Mouse (Mus musculus) CD4-positive, CD25-positive, alpha-beta regulatory T cell, adult 2 months (primary cell): Measurements from ENCODE around the gene Stxbp5l.
"Not testable (repeated sequence)": the region's sequence is repeated elsewhere in the genome, so short reads cannot be mapped to it uniquely, and the experiment has no call there.

Source experiments
- DNase-seq: peaks from one replicate; pipeline ENCODE4 v3.0.0-alpha.2; 2012; ENCODE audit warnings: low read depth, low spot score

Stxbp5l gene

GRCm38 (mm10) chr16:37280206-37280605, 104.6 kb downstream of the Stxbp5l start:
- no peak for DNase-seq

DNA sequence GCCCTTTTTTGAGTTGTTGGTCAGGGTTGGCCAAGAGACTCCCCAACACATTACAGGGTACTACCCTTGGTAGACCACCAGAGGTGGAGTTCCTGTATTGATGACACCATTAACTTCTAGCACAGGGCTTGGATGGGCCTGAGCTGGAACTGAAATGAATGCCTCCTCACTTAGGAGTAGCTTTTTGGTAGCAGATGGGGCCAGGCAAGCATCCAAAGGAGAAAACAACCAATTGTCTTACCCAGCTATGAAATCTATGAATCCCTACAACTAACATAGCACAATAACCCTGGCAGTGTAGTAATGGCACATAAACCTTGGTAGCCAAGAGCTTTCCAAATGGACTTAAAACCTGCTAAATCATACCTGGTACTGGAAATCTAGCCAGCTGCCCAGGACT, 111.1 kb downstream of the Stxbp5l start:
- DNase-seq = no peak

DNA sequence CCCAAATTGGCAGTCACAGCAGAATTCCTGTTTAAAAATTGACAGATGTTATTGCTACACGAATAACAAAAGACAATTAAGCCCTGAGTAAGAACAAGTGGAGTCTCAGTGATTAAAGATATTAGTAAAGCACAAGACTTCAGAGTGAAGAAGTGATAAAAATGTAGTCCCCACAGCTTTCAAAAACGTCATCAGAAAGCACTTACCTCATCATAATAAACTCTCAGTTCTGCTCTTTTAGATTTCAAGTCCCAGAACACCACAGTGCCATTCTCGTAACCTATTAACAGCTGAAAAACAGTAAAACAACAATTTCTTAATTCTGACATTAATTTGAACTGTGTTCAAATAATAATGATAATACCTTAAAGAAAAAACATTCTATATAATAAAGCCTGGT, 123.1 kb downstream of the Stxbp5l start:
- no peak for DNase-seq

- DNase-seq = no peak
These were observed 165.6 kb downstream of the Stxbp5l start for GRCm38 (mm10) chr16:37219151-37219550.

GRCm38 (mm10) chr16:37208783-37209182, 176.0 kb downstream of the Stxbp5l start:
- no peak for DNase-seq

DNA sequence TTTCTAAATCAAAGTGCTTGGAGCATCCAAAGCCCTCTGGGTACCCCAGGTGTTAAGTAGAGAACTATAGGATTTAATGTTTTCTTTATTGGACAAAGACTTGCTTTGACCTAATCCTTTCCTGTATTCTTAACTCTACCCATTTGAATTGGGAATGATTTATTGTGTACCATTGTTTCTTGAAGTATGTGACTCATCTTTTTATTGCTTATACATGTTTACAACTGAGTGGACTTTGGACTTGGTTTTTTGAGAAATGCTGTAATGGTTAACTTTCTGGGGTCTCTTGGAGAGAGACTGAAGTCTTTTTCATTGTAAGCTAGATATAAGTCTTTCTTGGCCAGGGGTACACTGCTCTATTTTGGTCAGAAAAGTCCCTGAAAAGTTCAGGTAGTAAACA, 190.6 kb downstream of the Stxbp5l start:
- DNase-seq = no peak

- not testable (repeated sequence) for DNase-seq
These were observed 259.6 kb downstream of the Stxbp5l start for GRCm38 (mm10) chr16:37125190-37125589.

GRCm38 (mm10) chr16:37109285-37109684, 275.5 kb downstream of the Stxbp5l start:
- peak; percentile 34 for DNase-seq

DNA sequence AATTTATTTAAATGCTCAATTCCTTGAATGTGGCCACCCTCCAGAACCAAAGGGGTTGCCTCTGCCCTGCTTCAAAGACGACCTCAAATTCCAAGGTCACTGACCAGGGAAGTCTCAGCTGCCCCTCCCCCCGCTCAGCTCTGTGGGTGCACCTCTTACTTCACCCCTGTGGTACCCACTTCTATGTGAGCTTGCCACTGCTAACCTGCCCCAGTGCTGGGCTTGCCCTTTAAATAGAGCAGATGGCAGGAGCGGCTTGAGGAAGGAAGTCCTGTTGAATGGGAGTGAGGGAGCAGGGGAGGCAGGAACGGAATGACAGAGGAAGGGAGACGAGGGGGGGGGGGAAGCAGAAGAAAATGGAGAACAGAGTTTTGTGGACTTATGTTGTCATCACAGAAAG, 276.0 kb downstream of the Stxbp5l start:
- DNase-seq = no peak

DNA sequence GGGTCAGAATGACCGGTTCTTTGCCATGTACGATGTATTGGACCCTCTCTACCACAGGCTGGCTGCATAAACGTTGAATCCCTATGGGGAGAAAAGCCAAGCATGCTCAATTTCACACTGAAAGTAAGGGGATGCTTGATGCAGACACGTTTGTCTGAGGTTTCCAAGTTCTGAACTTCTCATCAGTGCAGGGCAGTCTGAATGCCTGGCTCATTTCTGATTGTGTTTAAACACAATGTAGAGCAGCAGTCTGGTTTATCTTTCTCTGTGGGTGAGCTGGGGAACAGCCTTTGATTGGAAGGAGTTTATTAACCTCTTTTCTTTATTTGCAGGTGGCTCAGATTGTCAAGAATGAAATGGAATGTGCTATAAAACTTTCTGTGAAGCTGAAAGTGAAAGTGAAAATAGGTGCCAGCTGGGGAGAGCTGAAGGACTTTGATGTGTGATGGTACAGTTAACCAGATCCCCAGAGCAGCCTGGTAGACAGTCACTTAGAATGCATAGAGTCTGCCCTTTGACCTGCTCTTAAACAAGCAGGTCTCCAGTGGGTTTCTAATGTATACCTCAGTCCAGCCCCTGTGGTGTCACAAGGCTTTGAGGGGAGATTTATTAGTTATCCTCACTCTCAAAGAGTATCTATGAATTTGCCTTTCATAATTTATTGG, 290.5 kb downstream of the Stxbp5l start:
- DNase-seq = peak; percentile 76

DNA sequence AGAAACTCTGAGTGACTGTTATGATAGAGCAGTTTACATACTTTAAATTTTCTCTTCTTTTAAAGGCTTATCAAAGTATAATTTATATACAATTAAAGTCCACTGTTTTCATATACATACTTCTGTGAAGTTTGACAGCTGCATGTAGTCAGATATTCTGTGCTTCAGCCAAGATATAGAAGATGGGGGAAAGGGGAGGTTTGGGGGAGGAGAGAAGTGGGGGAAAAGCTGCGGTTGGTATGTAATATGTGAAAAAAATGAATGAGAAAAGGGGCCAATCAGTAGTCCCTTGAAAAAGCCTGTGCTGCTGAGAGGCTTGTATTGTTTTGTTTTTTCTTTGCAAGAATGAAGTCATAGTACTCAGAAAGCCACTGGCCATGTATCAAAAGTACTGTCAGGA, 295.1 kb downstream of the Stxbp5l start:
- DNase-seq = no peak

DNA sequence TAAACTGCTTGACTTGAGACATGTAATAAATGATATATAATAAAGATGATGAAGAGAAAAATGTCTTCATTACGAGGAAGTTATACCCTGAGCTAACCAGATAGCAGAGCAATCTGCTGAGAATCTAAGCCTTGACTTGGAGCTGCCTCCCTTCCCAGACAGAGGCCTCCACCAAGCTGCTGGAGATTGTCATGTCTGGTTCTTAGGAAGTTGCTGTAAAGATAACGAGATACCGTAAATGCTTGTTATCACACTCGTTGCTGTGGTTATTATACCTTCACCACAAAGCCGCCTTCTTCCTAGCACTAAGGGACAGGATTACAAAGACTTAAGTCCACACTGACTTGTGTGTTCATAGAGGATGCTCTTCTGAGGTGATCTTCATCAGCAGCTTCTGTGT, 312.4 kb downstream of the Stxbp5l start:
- no peak for DNase-seq
